Mouse (Mus musculus) forebrain, embryonic 10.5 days (tissue): Measurements from ENCODE around the gene Glb1. TPM values are rescaled to one million over a fixed set of nuclear protein-coding genes. Genes with fewer than 3 reads are reported as not detected.
"Not testable (repeated sequence)": the region's sequence is repeated elsewhere in the genome, so short reads cannot be mapped to it uniquely, and the experiment has no call there.

ENCODE experiments used
- DNase-seq: peaks from one replicate; pipeline ENCODE4 v3.0.0-alpha.2; 2017; ENCODE audit warnings: low spot score; ENCODE audit errors: extremely low spot score
- H3K27ac ChIP-seq: fragments of 300-500 bp; sonication (generic); 2 replicates; pipeline ENCODE4 v1.5.1; 2016; ENCODE audit warnings: mild to moderate bottlenecking
- H3K27me3 ChIP-seq: fragments of 300-500 bp; sonication (generic); 2 replicates; pipeline ENCODE4 v1.6.1; 2016; ENCODE audit warnings: mild to moderate bottlenecking; ENCODE audit not compliant: poor library complexity, severe bottlenecking
- H3K36me3 ChIP-seq: fragments of 300-500 bp; sonication (generic); replicated peaks from 2 replicates; pipeline ENCODE4 v1.6.1; 2016; ENCODE audit warnings: mild to moderate bottlenecking, moderate library complexity
- H3K4me1 ChIP-seq: fragments of 300-500 bp; sonication (generic); 2 replicates; pipeline ENCODE4 v1.6.1; 2016
- H3K4me3 ChIP-seq: fragments of 300-500 bp; sonication (generic); 2 replicates; pipeline ENCODE4 v1.5.1; 2016; ENCODE audit warnings: mild to moderate bottlenecking, moderate library complexity
- H3K9me3 ChIP-seq: fragments of 300-500 bp; sonication (generic); 2 replicates; pipeline ENCODE4 v1.6.1; 2016; ENCODE audit warnings: mild to moderate bottlenecking, moderate library complexity
- WGBS: fragments of 180-500 bp; shearing (Covaris S2); methylation state at CpG from one replicate; pipeline ENCODE4 v1.1.7; 2016; 5-methylcytosine and 5-hydroxymethylcytosine counted together
- polyA plus RNA-seq: library from polyadenylated mRNA; unstranded; fragments of >200 nt; fragmentation: Nextera tagmentation; extraction: Ambion mirVana; gene quantifications from 2 replicates; pipeline ENCODE4 v1.2.1, GENCODE M21; 2016

Glb1 gene
- polyA plus RNA-seq, 1 experiment from 2014 or later, result 22.6 TPM

- 97% methylated on average over 10 of the region's 10 CpGs for WGBS
- H3K27ac ChIP-seq, result no peak overlapping the region
- H3K27me3 ChIP-seq, result no peaks in the 10 kb centered on the region
- no peak overlapping the region for H3K4me3 ChIP-seq
- no peak for DNase-seq
- H3K9me3 ChIP-seq, result no peaks in the 10 kb centered on the region
- H3K4me1 ChIP-seq, result peaks cover 6% of the 10 kb centered on the region
- peaks cover 3% of the 10 kb centered on the region; the same call in 1 of the 2 replicates for H3K36me3 ChIP-seq
Observed at GRCm38 (mm10) chr9:114385160-114385559, 15.7 kb upstream of the Glb1 start.

- Histone ChIP-seq H3K27ac (no peak overlapping the region), H3K27me3 (0 out of 2 replicates have a peak, but pooled peaks cover 4% of the 10 kb centered on the region), H3K4me3 (no peak overlapping the region), H3K4me1 (peaks cover 14% of the 10 kb centered on the region), H3K9me3 (no peaks in the 10 kb centered on the region), H3K36me3 (peaks cover 3% of the 10 kb centered on the region; the same call in 1 of the 2 replicates)
- 82% methylated on average over 6 of the region's 6 CpGs for WGBS
- no peak for DNase-seq
Observed at GRCm38 (mm10) chr9:114387086-114387485, 13.8 kb upstream of the Glb1 start.

GRCm38 (mm10) chr9:114388288-114388687 lies 12.6 kb upstream of the Glb1 start:
- peaks cover 3% of the 10 kb centered on the region; the same call in 1 of the 2 replicates for H3K36me3 ChIP-seq

GRCm38 (mm10) chr9:114388701-114389370 lies 12.0 kb upstream of the Glb1 start:
- Histone ChIP-seq H3K4me1 (peaks cover 14% of the 10 kb centered on the region), H3K4me3 (peak overlapping the region; percentile 65; the same call in 1 of the 2 replicates), H3K27me3 (0 out of 2 replicates have a peak, but pooled peaks cover 8% of the 10 kb centered on the region), H3K9me3 (no peaks in the 10 kb centered on the region), H3K36me3 (peaks cover 3% of the 10 kb centered on the region; the same call in 1 of the 2 replicates), H3K27ac (no peak overlapping the region)
- WGBS, result 90% methylated on average over 3 of the region's 3 CpGs
- no peak for DNase-seq

More at GRCm38 (mm10) chr9:114388288-114388687, 12.6 kb upstream of the Glb1 start:
- no peak for DNase-seq
- Histone ChIP-seq H3K27ac (no peak overlapping the region), H3K4me1 (peaks cover 14% of the 10 kb centered on the region), H3K4me3 (no peak overlapping the region), H3K9me3 (no peaks in the 10 kb centered on the region), H3K27me3 (0 out of 2 replicates have a peak, but pooled peaks cover 8% of the 10 kb centered on the region)
- 91% methylated on average over 8 of the region's 8 CpGs for WGBS

- H3K27ac ChIP-seq, result 0 out of 2 replicates have a peak overlapping the region, but pooled peaks have one; percentile 89
- 77% methylated on average over 8 of the region's 8 CpGs for WGBS
Observed at GRCm38 (mm10) chr9:114389371-114389904, 11.4 kb upstream of the Glb1 start.

GRCm38 (mm10) chr9:114389905-114390748 lies 10.7 kb upstream of the Glb1 start, which contains the start of gene Crtap:
Crtap (minus strand) TSS chr9:114390675.
- Histone ChIP-seq H3K4me1 (peaks cover 14% of the 10 kb centered on the region), H3K27ac (peak within 1 kb of the TSS; percentile 89), H3K27me3 (0 out of 2 replicates have a peak, but pooled peaks cover 8% of the 10 kb centered on the region), H3K4me3 (peak within 1 kb of the TSS; percentile 65), H3K9me3 (no peaks in the 10 kb centered on the region), H3K36me3 (no peaks in the 10 kb centered on the region; the same call in 1 of the 2 replicates)
- WGBS, result under 1% methylated on average over 96 of the region's 96 CpGs
- peak; percentile 80 for DNase-seq

More at GRCm38 (mm10) chr9:114389371-114389904, 11.4 kb upstream of the Glb1 start:
- peaks cover 14% of the 10 kb centered on the region for H3K4me1 ChIP-seq
- 0 out of 2 replicates have a peak, but pooled peaks cover 8% of the 10 kb centered on the region for H3K27me3 ChIP-seq
- H3K4me3 ChIP-seq, result peak overlapping the region; percentile 65
- no peaks in the 10 kb centered on the region for H3K9me3 ChIP-seq
- peaks cover 3% of the 10 kb centered on the region; the same call in 1 of the 2 replicates for H3K36me3 ChIP-seq
- DNase-seq, result no peak

GRCm38 (mm10) chr9:114390749-114391075 lies 10.2 kb upstream of the Glb1 start:
- Histone ChIP-seq H3K27me3 (0 out of 2 replicates have a peak, but pooled peaks cover 8% of the 10 kb centered on the region), H3K36me3 (no peaks in the 10 kb centered on the region), H3K4me3 (peak overlapping the region; percentile 65), H3K9me3 (no peaks in the 10 kb centered on the region), H3K27ac (peak overlapping the region; percentile 89), H3K4me1 (peaks cover 14% of the 10 kb centered on the region)
- 6% methylated on average over 10 of the region's 10 CpGs for WGBS
- no peak for DNase-seq

GRCm38 (mm10) chr9:114394136-114394535 lies 6.7 kb upstream of the Glb1 start:
- H3K4me1 ChIP-seq, result peaks cover 14% of the 10 kb centered on the region
- not testable (repeated sequence) for H3K27me3 ChIP-seq, H3K36me3 ChIP-seq, H3K9me3 ChIP-seq, DNase-seq, H3K4me3 ChIP-seq, H3K27ac ChIP-seq
- WGBS, result 71% methylated on average over 6 of the region's 6 CpGs

- no peak for DNase-seq
- Histone ChIP-seq H3K4me1 (peaks cover 13% of the 10 kb centered on the region), H3K9me3 (no peaks in the 10 kb centered on the region), H3K36me3 (no peaks in the 10 kb centered on the region), H3K27me3 (0 out of 2 replicates have a peak, but pooled peaks cover 8% of the 10 kb centered on the region), H3K4me3 (no peak overlapping the region), H3K27ac (no peak overlapping the region)
- 87% methylated on average over 8 of the region's 8 CpGs for WGBS
Observed at GRCm38 (mm10) chr9:114394677-114395076, 6.2 kb upstream of the Glb1 start.

GRCm38 (mm10) chr9:114395258-114395657 lies 5.6 kb upstream of the Glb1 start:
- H3K4me3 ChIP-seq, result no peak overlapping the region
- peaks cover 7% of the 10 kb centered on the region for H3K4me1 ChIP-seq
- WGBS, result 90% methylated on average over 4 of the region's 4 CpGs
- H3K27ac ChIP-seq, result no peak overlapping the region
- 0 out of 2 replicates have a peak, but pooled peaks cover 8% of the 10 kb centered on the region for H3K27me3 ChIP-seq
- H3K36me3 ChIP-seq, result no peaks in the 10 kb centered on the region
- H3K9me3 ChIP-seq, result no peaks in the 10 kb centered on the region
- DNase-seq, result no peak

GRCm38 (mm10) chr9:114399680-114400079 lies 1.2 kb upstream of the Glb1 start:
- peaks cover 9% of the 10 kb centered on the region; the same call in 1 of the 2 replicates for H3K9me3 ChIP-seq
- no peaks in the 10 kb centered on the region for H3K27me3 ChIP-seq
- 90% methylated on average over 12 of the region's 12 CpGs for WGBS

GRCm38 (mm10) chr9:114400588-114400948 lies 308 bp upstream of the Glb1 start:
- Histone ChIP-seq H3K4me3 (peak overlapping the region; percentile 75), H3K4me1 (peaks cover 14% of the 10 kb centered on the region), H3K27me3 (no peaks in the 10 kb centered on the region), H3K27ac (peak overlapping the region; percentile 89), H3K36me3 (peaks cover 22% of the 10 kb centered on the region), H3K9me3 (peaks cover 18% of the 10 kb centered on the region)
- DNase-seq, result no peak
- 28% methylated on average over 5 of the region's 5 CpGs for WGBS

More at GRCm38 (mm10) chr9:114399680-114400079, 1.2 kb upstream of the Glb1 start:
- no peak overlapping the region for H3K4me3 ChIP-seq
- peaks cover 13% of the 10 kb centered on the region for H3K36me3 ChIP-seq
- H3K4me1 ChIP-seq, result peaks cover 14% of the 10 kb centered on the region
- H3K27ac ChIP-seq, result no peak overlapping the region
- DNase-seq, result no peak
